ENCODE assay signal across 9 mouse cellular contexts in genomic region chr3:133672742-133673447, GRCm38 (mm10).
DNase-seq lines count a peak whose midpoint lies in the region; ATAC-seq lines count a peak whose summit lies in the region.
"Had no signal": no experiment of that assay in that cellular context is flagged by ENCODE, and none has a peak within 500 bp of the region (broad histone marks: within the 10 kb centered on the region; RNA-seq: fewer than 3 reads in every experiment).

No protein-coding gene starts in this region.

- H3K36me3 ChIP-seq in heart, embryonic 14.5 days (ENCODE audit: control insufficient read depth, insufficient read depth, low read length) = no peaks in the 10 kb centered on the region
- H3K36me3 ChIP-seq in hindbrain, embryonic 10.5 days = no peaks in the 10 kb centered on the region
- H3K36me3 ChIP-seq: embryonic facial prominence, embryonic 13.5 days had no signal

- no peaks in the 10 kb centered on the region for H3K9me3 ChIP-seq in heart, embryonic 14.5 days (ENCODE audit: control insufficient read depth, low read length)
- H3K9me3 ChIP-seq in hindbrain, embryonic 10.5 days = no peaks in the 10 kb centered on the region
- H3K9me3 ChIP-seq: embryonic facial prominence, embryonic 13.5 days had no signal

- 22% methylated on average over 10 of the region's 10 CpGs for WGBS in heart, embryonic 14.5 days
- WGBS in hindbrain, embryonic 10.5 days = 88% methylated on average over 10 of the region's 10 CpGs

- H3K4me2 ChIP-seq in heart, embryonic 14.5 days (ENCODE audit: low read length) = peak overlapping the region; percentile 31; the same call in 1 of the 2 replicates
- H3K4me2 ChIP-seq: embryonic facial prominence, embryonic 13.5 days had no signal

- no peak overlapping the region for H3K4me3 ChIP-seq in heart, embryonic 14.5 days (ENCODE audit: control insufficient read depth in 1 of 2, insufficient read depth in 1 of 2, low read depth in 1 of 2, low read length in 2 of 2)
- no peak overlapping the region for H3K4me3 ChIP-seq in hindbrain, embryonic 10.5 days
- H3K4me3 ChIP-seq: embryonic facial prominence, embryonic 13.5 days had no signal

- H3K9ac ChIP-seq in heart, embryonic 14.5 days (ENCODE audit: low read length) = no peak overlapping the region
- H3K9ac ChIP-seq: embryonic facial prominence, embryonic 13.5 days had no signal

- ATAC-seq in heart, embryonic 14.5 days (ENCODE audit: insufficient number of reproducible peaks, insufficient read depth, low FRiP score, low read depth) = peak; percentile 69; the same call in 1 of the 2 replicates
- ATAC-seq in megakaryocyte-erythroid progenitor cell, adult 5-6 weeks (replicated peaks; ENCODE audit: low FRiP score, low TSS enrichment, poor library complexity, severe bottlenecking) = peak; percentile 86

- H3K4me1 ChIP-seq in heart, embryonic 14.5 days (ENCODE audit: control insufficient read depth in 2 of 2, insufficient read depth in 2 of 2, low read length in 2 of 2) = peaks cover 0 to 3% of the 10 kb centered on the region in 2 experiments; a peak in 2 of 4 replicates
- H3K4me1 ChIP-seq in hindbrain, embryonic 10.5 days (replicated peaks) = no peaks in the 10 kb centered on the region
- H3K4me1 ChIP-seq: embryonic facial prominence, embryonic 13.5 days had no signal

- peak overlapping the region; percentile 80 to 85 for H3K27ac ChIP-seq in heart, embryonic 14.5 days (replicated peaks in 1 of 2; ENCODE audit: control insufficient read depth in 1 of 2, insufficient read depth in 1 of 2, low read depth in 2 of 2, low read length in 2 of 2)
- no peak overlapping the region for H3K27ac ChIP-seq in hindbrain, embryonic 10.5 days
- H3K27ac ChIP-seq: embryonic facial prominence, embryonic 13.5 days had no signal

- no peaks in the 10 kb centered on the region for H3K27me3 ChIP-seq in heart, embryonic 14.5 days (ENCODE audit: control insufficient read depth, insufficient read depth, low read length)
- no peaks in the 10 kb centered on the region for H3K27me3 ChIP-seq in hindbrain, embryonic 10.5 days (ENCODE audit: insufficient read depth, poor library complexity, severe bottlenecking)
- H3K27me3 ChIP-seq: embryonic facial prominence, embryonic 13.5 days had no signal

- DNase-seq in cerebellum, postnatal 10 days = peak; percentile 57 to 64
- DNase-seq in cerebellum, adult 9-11 months = no peak
- DNase-seq in 3T3-L1 (ENCODE audit: low read depth, low spot score) = peak; percentile 39
- DNase-seq in fibroblast of lung, adult 2 months (ENCODE audit: low read depth) = peak; percentile 26
- DNase-seq in kidney, adult 11 months = no peak
- DNase-seq in hindbrain, embryonic 10.5 days (ENCODE audit: low spot score) = no peak

Comparison
In these comparisons a context has a peak if more than half of its experiments do, and no peak if none do; other contexts are left out.
1. DNase-seq: peak in cerebellum, postnatal 10 days (2 of 2), 3T3-L1 (single experiment) and fibroblast of lung, adult 2 months (single experiment); none in cerebellum, adult 9-11 months (single experiment), kidney, adult 11 months (single experiment) and hindbrain, embryonic 10.5 days (single experiment).